ENCODE assay signal across 8 mouse cellular contexts in the genomic region with DNA sequence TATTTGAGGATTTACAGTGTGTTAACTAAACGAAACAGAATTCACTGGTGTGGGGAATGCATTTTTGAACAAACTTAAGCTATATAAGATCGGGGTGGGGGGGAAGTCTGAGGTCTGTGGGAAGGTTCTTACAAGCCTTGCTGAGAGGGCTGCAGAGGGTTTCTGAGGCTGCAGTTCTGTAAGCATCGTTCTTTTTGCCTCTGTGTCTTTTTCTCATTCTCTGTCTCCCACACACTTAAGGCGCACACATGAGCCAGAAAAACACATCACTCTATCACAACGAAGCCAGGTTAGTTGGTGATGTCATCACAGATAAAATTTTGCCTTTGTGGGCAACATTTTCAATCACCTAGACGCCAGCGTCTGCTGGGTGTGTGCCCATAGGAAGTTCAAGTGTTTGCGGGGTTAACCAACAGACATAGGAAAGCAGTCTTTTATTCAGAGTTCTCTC.
DNase-seq lines count a peak whose midpoint lies in the region; ATAC-seq lines count a peak whose summit lies in the region.

No protein-coding gene starts in this region.

- peak overlapping the region; percentile 80 for H3K27ac ChIP-seq in limb, embryonic 11.5 days (replicated peaks; ENCODE audit: low read depth, low read length)
- H3K27ac ChIP-seq in midbrain, embryonic 13.5 days = peak overlapping the region; percentile 95

- H3K9ac ChIP-seq in limb, embryonic 11.5 days (ENCODE audit: low read length) = peak overlapping the region; percentile 64
- peak overlapping the region; percentile 81 for H3K9ac ChIP-seq in midbrain, embryonic 13.5 days (replicated peaks)

- H3K36me3 ChIP-seq in erythroblast, embryonic 14.5 days (ENCODE audit: control insufficient read depth) = no peaks in the 10 kb centered on the region
- no peaks in the 10 kb centered on the region for H3K36me3 ChIP-seq in limb, embryonic 11.5 days (ENCODE audit: control insufficient read depth, insufficient read depth, low read length)
- no peaks in the 10 kb centered on the region for H3K36me3 ChIP-seq in midbrain, embryonic 13.5 days

- no peaks in the 10 kb centered on the region for H3K9me3 ChIP-seq in erythroblast, embryonic 14.5 days (ENCODE audit: control insufficient read depth, low read length)
- no peaks in the 10 kb centered on the region for H3K9me3 ChIP-seq in limb, embryonic 11.5 days (ENCODE audit: control insufficient read depth, low read length)
- H3K9me3 ChIP-seq in midbrain, embryonic 13.5 days = no peaks in the 10 kb centered on the region

- intact Hi-C loops in heart, postnatal 10 days (cut with DNase I) = loop anchor here (2.0 to 5.0 kb wide), 3 partner anchors 37 to 244 kb away; no protein-coding TSS in a partner anchor

- no peak for ATAC-seq in erythroblast, adult 5-6 weeks (replicated peaks; ENCODE audit: low FRiP score, poor library complexity, severe bottlenecking)
- peak; percentile 39 for ATAC-seq in limb, embryonic 11.5 days (ENCODE audit: insufficient number of reproducible peaks, low FRiP score, low TSS enrichment, low read depth)
- ATAC-seq in midbrain, embryonic 13.5 days = peak; percentile 57

- H3K27me3 ChIP-seq in erythroblast, embryonic 14.5 days (ENCODE audit: control insufficient read depth) = no peaks in the 10 kb centered on the region
- H3K27me3 ChIP-seq in limb, embryonic 11.5 days (ENCODE audit: control insufficient read depth, insufficient read depth, low read length) = no peaks in the 10 kb centered on the region
- no peaks in the 10 kb centered on the region for H3K27me3 ChIP-seq in midbrain, embryonic 13.5 days

- peak; percentile 75 for DNase-seq in 416B (ENCODE audit: low read depth)
- DNase-seq in cerebellum, postnatal 25 days = peak; percentile 63 to 65
- DNase-seq in heart, postnatal 10 days = peak; percentile 37 to 50
- DNase-seq in limb, embryonic 11.5 days (ENCODE audit: low spot score) = no peak
- DNase-seq in thymus, postnatal 25 days = peak; percentile 70

- H3K4me1 ChIP-seq in erythroblast, embryonic 14.5 days (ENCODE audit: control insufficient read depth) = peaks cover 16% of the 10 kb centered on the region
- H3K4me1 ChIP-seq in limb, embryonic 11.5 days (ENCODE audit: control insufficient read depth, insufficient read depth, low read length) = peaks cover 4% of the 10 kb centered on the region
- H3K4me1 ChIP-seq in midbrain, embryonic 13.5 days (replicated peaks) = peaks cover 41% of the 10 kb centered on the region

- 15% methylated on average over 8 of the region's 8 CpGs for WGBS in limb, embryonic 11.5 days
- WGBS in midbrain, embryonic 13.5 days = under 1% methylated on average over 8 of the region's 8 CpGs

- H3K4me2 ChIP-seq in limb, embryonic 11.5 days (ENCODE audit: low read depth, severe bottlenecking) = peak overlapping the region; percentile 62
- H3K4me2 ChIP-seq in midbrain, embryonic 13.5 days (replicated peaks) = peak overlapping the region; percentile 71

- peak overlapping the region; percentile 69 for H3K4me3 ChIP-seq in erythroblast, embryonic 14.5 days (replicated peaks)
- peak overlapping the region; percentile 63 for H3K4me3 ChIP-seq in limb, embryonic 11.5 days (ENCODE audit: low read depth, low read length)
- H3K4me3 ChIP-seq in midbrain, embryonic 13.5 days (replicated peaks) = peak overlapping the region; percentile 74
